Mouse (Mus musculus): ENCODE measurements around the gene Nmb.
A peak's percentile ranks its signal among the peaks of the same experiment; 100 is the strongest.

Nmb gene

DNA sequence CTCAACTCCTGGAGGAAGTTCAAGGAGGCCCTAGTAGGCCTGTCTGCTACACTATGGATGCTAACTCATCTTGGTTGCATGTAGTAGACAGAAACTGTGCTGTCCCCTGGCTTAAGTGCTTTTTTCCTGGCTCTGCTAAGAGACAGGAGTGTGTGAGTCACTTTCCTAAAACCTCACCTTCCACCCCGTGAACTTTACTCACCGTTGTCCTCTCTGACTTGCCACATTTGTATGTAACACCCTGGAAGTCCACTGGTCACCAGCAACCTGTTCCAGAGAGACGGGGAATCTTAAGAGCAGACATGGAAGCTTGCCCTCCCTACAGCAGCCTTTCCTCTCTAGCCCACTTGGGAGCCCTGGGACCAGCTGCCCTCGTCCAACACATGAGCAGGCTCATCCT, 7.2 kb downstream of the Nmb start:
- no peak for DNase-seq (ENCODE audit: low spot score)

GRCm38 (mm10) chr7:80897134-80897533, 7.7 kb downstream of the Nmb start:
- no peak for DNase-seq (ENCODE audit: low spot score)

GRCm38 (mm10) chr7:80894815-80895519, 9.9 kb downstream of the Nmb start:
- no peak for DNase-seq (ENCODE audit: low spot score)

GRCm38 (mm10) chr7:80894196-80894595, 10.7 kb downstream of the Nmb start:
- DNase-seq (ENCODE audit: low spot score), result no peak

DNA sequence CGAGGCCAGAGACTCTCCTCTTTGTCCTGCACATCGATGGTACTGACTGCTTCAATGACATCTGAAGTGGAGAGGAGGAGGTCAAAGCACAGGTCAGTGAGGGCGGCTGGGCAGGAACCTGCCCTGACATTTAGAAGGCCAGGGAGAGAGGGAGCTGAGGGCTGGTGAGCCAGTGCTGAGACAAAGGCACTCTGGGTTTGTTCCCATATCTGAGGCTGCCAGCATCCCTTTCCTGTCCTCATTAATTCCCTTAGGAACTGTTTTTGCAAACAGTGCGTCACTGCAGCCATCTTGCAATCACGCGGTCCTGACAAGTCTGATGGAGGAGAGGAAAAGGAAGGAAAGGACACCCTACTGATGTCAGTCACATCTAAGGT, 11.1 kb downstream of the Nmb start:
- no peak for DNase-seq (ENCODE audit: low spot score)

DNA sequence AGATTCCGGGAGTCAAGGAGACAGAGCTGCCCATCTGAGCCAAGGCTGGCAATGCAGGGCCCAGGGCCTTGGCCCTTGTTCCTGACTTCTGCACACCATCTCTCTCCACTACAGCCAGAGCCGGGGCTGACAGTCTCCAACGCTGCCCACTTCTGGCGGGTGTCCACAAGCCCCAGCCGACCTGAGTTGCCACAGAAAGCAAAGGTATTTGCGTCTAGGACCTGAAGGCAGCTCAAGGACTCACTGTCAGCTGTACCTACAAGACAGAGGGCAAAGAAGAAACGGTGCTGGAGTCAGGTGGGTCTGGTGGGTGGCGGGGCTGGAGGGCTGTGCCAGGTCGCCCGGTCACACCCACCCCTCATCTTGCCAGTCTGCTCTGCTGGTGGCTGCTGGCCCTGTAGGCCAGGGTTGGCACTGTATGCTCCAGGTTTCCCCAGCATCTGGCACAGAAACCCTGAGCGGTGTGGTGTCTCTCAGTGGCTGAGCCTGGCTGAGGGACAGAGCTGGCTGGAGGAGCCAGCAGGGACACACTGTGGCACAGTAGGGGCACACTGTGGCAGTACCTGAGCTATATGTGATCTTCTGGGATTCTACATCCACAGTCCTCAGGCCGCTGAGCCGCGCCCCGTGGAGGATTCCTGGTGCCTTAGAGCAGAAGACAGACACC, 11.7 kb downstream of the Nmb start:
- no peak for DNase-seq (ENCODE audit: low spot score)

DNA sequence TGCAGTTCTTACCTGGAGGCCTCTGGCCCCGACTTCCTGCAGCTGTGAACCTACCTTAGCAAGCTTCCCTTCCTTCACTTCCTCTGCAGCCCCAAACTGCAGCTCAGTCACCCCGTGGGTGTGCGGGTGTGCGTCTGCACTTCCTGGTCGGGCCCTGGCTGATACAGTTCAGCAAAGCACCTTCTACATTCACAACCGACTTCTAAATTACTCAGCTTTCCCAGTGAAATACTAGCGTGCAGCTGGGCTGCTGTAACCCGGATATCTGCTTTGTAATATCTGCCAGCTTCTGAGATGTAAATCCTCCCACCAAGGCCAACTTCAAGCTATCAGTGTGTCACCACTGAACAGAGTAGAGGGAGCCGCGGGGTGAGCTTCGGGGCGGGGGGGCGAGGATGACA, 15.0 kb downstream of the Nmb start:
- peak; percentile 80 for DNase-seq (ENCODE audit: low spot score)

DNA sequence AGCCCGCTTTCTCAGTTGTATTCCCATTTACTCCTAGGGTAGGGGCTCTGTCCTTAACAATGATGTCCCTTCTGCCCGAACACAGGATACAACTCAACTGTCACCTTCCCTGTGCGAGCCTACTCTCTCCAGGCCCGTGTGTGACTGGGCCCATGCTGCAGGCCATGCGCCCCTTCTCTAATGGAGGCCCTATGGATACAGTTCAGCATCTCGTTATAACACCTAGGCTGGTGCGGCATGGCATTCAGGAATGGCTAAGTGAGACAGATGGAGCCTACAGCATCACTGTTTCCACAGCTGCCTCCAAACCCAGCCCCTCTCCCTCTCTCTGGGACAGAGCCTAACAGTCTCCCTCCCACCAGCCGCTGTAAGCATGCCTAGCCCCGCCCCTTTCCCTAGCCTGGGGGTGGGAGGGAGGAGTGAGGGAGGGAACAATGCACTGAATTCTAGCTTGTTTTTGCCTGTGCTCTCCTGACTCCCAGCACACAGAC, 15.8 kb downstream of the Nmb start:
- DNase-seq (ENCODE audit: low spot score), result no peak

DNA sequence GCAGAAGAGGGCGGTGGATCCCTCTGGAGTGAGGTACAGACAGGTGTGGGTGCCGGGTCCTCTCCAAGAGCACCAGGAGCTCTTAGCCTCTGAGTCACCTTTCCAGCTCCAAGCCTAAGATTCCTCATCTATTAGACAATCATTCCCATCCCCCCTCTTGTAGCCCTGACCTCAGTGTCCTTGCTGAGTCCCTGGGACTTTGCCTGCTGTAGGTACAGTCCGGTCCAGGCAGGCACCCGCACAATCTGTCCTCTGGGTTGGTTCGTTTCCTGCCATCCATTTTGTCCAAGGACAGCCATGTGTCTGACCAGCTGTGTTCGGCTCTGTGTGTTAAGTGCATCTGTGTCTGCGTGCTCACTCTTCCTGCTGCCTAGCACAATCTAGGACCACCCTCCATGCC, 16.3 kb downstream of the Nmb start:
- DNase-seq (ENCODE audit: low spot score), result no peak

- peak; percentile 52 for DNase-seq (ENCODE audit: low spot score)
Measured at GRCm38 (mm10) chr7:80885666-80886065, 19.2 kb downstream of the Nmb start.

- DNase-seq (ENCODE audit: low spot score), result peak; percentile 79
Measured at GRCm38 (mm10) chr7:80882830-80883505, 21.9 kb downstream of the Nmb start.

- DNase-seq (ENCODE audit: low spot score), result no peak
Measured at GRCm38 (mm10) chr7:80875727-80876126, 29.1 kb downstream of the Nmb start.

- no peak for DNase-seq (ENCODE audit: low spot score)
Measured at GRCm38 (mm10) chr7:80873631-80874030, 31.2 kb downstream of the Nmb start.

GRCm38 (mm10) chr7:80873038-80873437, 31.8 kb downstream of the Nmb start:
- DNase-seq (ENCODE audit: low spot score), result no peak

DNA sequence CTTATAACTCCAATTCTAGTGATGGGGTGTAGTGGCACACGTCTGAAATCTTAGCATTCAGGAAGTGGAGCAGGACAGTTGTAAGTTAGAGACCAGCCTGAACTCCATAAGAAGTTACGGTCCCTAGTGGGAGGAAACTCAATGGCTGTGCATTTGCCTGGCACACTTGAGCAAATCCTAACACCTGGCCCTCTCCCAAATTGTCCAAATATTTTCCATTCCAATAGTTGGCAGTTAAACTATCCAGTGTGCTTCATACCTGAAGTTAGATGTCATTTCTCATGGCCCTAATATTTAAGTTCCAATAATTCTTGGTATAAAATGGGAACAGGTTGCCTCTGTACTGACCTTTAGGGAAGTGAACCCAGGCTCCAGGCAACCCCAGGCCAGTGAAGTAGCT, 36.2 kb downstream of the Nmb start:
- no peak for DNase-seq (ENCODE audit: low spot score)

DNA sequence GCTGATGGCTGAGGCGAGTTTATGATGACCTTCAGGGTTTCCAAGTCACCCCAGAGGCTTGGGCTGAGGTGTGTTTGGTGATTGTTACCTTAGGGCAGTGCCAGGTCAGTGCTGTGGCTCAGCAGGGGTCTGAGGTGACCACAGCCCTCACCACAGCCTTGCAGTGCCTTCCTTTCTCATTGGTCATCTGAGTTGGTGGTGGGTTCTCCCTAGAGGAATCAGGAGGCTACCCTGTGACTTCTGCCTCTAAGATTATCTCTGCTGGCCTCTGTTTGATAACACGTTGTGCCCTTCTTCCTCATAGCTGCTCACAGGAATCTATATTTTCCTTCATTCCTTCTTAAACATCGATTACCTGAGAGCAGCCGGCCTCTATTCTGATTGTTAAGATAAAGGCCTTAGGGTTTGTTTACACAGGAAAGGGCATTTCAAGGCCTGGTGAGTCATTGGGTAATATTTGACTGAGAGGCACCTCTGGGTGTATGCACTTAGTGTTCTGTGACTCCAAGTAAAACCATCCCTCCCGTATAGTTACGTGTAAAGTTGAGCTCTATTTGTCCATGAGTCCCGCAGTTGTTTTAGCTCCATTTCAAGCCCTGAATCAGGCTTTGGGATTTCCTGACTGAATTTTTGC, 38.2 kb downstream of the Nmb start:
- DNase-seq (ENCODE audit: low spot score), result no peak

DNA sequence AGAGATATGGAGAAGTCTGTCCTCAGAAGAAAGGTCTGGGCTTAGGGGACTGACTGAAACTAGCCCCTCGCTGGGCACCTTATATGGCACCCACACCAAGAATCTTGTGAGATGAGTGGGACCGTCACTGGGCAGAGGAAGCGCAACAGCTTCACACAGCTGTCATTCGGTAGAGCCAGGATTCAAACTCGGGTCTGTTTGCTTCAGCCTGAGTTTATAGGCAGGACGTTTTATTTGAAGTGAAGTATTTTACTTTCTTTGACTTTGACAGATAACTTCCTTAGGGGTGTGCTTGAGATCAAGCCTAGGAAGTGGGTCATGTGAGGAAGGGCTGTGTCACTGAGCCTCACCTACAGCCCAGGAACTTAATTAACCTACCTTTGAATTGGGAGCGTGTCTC, 39.4 kb downstream of the Nmb start:
- peak; percentile 47 for DNase-seq (ENCODE audit: low spot score)

GRCm38 (mm10) chr7:80864831-80865230, 40.0 kb downstream of the Nmb start:
- DNase-seq (ENCODE audit: low spot score), result peak; percentile 92

- DNase-seq (ENCODE audit: low spot score), result peak; percentile 44
Measured at GRCm38 (mm10) chr7:80864151-80864550, 40.7 kb downstream of the Nmb start.

DNA sequence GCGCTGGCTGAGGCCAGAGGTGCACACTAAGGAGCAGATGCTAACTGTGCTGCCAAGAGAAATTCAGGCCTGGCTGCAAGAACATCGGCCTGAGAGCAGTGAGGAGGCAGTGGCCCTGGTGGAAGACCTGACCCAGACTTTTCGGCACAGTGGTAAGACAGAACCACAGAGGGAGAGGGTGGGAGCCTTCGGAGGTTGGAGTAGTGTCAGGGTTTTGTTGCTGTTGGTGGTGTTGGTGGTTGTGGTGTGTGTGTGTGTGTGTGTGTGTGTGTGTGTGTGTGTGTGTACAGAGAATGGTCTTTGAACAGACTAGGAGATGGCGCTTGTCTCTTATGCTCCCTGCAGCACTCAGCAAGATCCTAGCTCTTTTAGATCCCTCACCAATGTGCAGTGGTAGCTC, 41.4 kb downstream of the Nmb start:
- no peak for DNase-seq (ENCODE audit: low spot score)

DNA sequence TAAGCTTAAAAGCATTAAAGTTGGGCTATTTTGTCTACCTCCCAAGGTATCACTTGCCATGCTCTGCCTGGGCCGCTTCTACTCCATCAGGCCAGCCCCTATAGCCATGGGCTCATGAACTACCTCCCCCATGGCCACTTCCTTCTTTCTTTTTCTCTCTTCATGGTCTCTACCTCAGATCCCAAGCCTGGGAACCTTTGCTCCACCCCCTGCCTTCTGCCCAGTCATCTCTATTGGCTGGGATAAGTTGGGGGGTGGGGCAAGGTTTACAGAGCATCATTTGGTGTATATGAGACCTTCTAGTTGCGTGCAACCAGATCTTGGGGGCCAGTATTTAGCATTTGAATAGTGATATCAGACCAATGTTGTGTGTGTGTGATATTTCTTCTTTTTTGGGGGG, 42.4 kb downstream of the Nmb start:
- no peak for DNase-seq (ENCODE audit: low spot score)

- peak; percentile 89 for DNase-seq (ENCODE audit: low spot score)
Measured at GRCm38 (mm10) chr7:80860729-80861274, 44.1 kb downstream of the Nmb start, which contains the start of gene Zscan2. TSS of gene Zscan2 (plus strand) at chr7:80860920.
